Mouse (Mus musculus) midbrain, embryonic 15.5 days (tissue): ENCODE data around the gene Ccne1. TPM values are rescaled to one million over a fixed set of nuclear protein-coding genes. Genes with fewer than 3 reads are reported as not detected.
A peak's percentile ranks its signal among the peaks of the same experiment; 100 is the strongest.
"Not testable (repeated sequence)": the region's sequence is repeated elsewhere in the genome, so short reads cannot be mapped to it uniquely, and the experiment has no call there.

ENCODE experiments used
- ATAC-seq: fragments of 200-750 bp; cut with Nextera tagmentation; replicated peaks from 2 replicates; pipeline ENCODE4 v1.8.0; 2017; ENCODE audit warnings: moderate TSS enrichment
- H3K27ac ChIP-seq: fragments of 300-500 bp; sonication (generic); 2 replicates; pipeline ENCODE4 v1.5.1; 2015; ENCODE audit warnings: mild to moderate bottlenecking, inconsistent platforms
- H3K27me3 ChIP-seq: fragments of 300-500 bp; sonication (generic); replicated peaks from 2 replicates; pipeline ENCODE4 v1.6.1; 2015; ENCODE audit warnings: inconsistent platforms
- H3K36me3 ChIP-seq: fragments of 300-500 bp; sonication (generic); replicated peaks from 2 replicates; pipeline ENCODE4 v1.6.1; 2015; ENCODE audit warnings: inconsistent platforms
- H3K4me1 ChIP-seq: fragments of 300-500 bp; sonication (generic); 2 replicates; pipeline ENCODE4 v1.6.1; 2015; ENCODE audit warnings: inconsistent platforms
- H3K4me2 ChIP-seq: fragments of 300-500 bp; sonication (generic); 2 replicates; pipeline ENCODE4 v1.6.1; 2015; ENCODE audit warnings: inconsistent platforms, mild to moderate bottlenecking, moderate library complexity
- H3K4me3 ChIP-seq: fragments of 300-500 bp; sonication (generic); 2 replicates; pipeline ENCODE4 v1.5.1; 2015; ENCODE audit warnings: mild to moderate bottlenecking, inconsistent platforms
- H3K9ac ChIP-seq: fragments of 300-500 bp; sonication (generic); 2 replicates; pipeline ENCODE4 v1.6.1; 2015; ENCODE audit warnings: mild to moderate bottlenecking, inconsistent platforms
- H3K9me3 ChIP-seq: fragments of 300-500 bp; sonication (generic); 2 replicates; pipeline ENCODE4 v1.6.1; 2016; ENCODE audit warnings: inconsistent platforms
- WGBS: fragments of 180-500 bp; shearing (Covaris S2); methylation state at CpG from one replicate; pipeline ENCODE4 v1.1.7; 2015; ENCODE audit warnings: mixed read lengths; 5-methylcytosine and 5-hydroxymethylcytosine counted together
- polyA plus RNA-seq: library from polyadenylated mRNA; unstranded; fragments of >200 nt; fragmentation: Nextera tagmentation; extraction: Ambion mirVana; gene quantifications from 2 replicates; pipeline ENCODE4 v1.2.1, GENCODE M21; 2015

The Ccne1 gene
- polyA plus RNA-seq, 1 experiment from 2014 or later, result 11.6 TPM

DNA sequence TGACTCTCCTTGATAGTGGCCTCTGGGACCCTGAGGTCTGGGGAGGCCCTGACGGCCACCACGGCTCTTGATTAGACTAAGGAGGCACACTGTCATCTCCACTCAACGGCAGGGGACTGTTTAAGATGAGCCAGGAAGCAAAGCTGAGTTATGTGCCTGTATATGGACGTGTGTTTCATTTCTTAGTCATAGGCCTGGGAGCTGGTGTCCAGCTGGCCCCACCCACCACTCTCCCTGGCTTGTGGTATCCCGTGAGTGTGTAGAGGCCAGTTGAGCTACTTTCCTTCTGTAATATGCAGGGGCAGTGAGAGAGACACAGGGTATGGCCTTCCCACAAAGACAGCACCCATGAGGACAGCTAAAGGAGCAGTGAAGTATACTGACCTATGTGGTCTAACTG is 20.9 kb upstream of the Ccne1 start:
- H3K36me3 ChIP-seq, H3K27ac ChIP-seq, H3K9ac ChIP-seq, H3K9me3 ChIP-seq, H3K4me2 ChIP-seq, ATAC-seq, H3K27me3 ChIP-seq, H3K4me1 ChIP-seq, H3K4me3 ChIP-seq: not testable (repeated sequence)
- 65% methylated on average over 5 of the region's 5 CpGs for WGBS

DNA sequence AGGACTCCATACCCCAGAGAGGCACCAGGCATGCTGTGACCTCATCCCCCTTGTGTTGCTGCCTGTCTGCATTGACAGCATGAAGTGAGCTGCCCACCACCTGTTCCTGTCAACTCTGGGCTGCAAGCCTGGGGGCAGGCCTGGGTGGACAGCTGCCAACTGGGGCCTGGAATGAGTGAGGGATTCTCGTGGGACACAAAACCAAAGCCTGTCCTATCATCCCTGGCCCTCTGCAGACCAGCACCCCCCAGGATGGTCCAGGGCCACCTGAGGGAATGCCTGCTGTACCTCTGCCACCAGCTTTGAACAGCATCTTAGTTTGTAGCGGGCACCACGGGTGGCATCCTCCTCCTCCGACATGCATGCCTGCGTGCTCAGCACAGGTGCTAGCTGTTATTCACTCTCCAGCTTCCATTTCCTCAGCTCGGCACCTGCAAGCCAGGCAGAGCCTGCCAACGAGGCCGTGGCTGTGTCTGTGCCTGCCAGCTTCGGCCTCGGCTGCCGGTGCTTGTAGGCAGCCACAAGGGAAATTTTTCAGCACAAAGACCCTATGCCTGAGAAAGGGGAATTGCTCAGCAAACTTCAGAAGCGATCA is 18.3 kb upstream of the Ccne1 start:
- H3K4me3 ChIP-seq, result no peak overlapping the region
- peaks cover 3% of the 10 kb centered on the region; the same call in 1 of the 2 replicates for H3K4me1 ChIP-seq
- no peaks in the 10 kb centered on the region for H3K36me3 ChIP-seq
- H3K9ac ChIP-seq, result no peak overlapping the region
- H3K9me3 ChIP-seq, result no peaks in the 10 kb centered on the region
- 66% methylated on average over 12 of the region's 12 CpGs for WGBS
- H3K4me2 ChIP-seq, result no peak overlapping the region
- no peaks in the 10 kb centered on the region for H3K27me3 ChIP-seq
- no peak overlapping the region for H3K27ac ChIP-seq
- no peak for ATAC-seq

DNA sequence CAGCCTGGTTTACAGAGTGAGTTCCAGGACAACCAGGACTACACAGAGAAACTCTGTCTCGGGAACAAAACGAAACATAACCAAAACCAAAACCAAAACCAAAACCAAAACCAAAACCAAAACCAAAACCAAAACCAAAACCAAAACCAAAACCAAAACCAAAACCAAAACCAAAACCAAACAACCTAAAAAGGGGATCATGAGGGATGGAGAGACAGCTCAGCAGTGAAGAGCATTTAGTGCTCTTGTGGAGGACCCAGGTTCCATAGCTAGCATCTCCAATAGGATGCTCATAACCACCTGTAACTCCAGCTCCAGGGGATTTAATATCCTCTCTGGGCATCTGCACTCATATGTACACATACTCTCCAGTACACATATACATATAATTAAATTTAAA is 16.8 kb upstream of the Ccne1 start:
- WGBS, result 93% methylated on average over 2 of the region's 2 CpGs
- not testable (repeated sequence) for H3K4me2 ChIP-seq, H3K4me3 ChIP-seq, ATAC-seq, H3K9ac ChIP-seq, H3K9me3 ChIP-seq, H3K36me3 ChIP-seq, H3K4me1 ChIP-seq, H3K27me3 ChIP-seq, H3K27ac ChIP-seq

DNA sequence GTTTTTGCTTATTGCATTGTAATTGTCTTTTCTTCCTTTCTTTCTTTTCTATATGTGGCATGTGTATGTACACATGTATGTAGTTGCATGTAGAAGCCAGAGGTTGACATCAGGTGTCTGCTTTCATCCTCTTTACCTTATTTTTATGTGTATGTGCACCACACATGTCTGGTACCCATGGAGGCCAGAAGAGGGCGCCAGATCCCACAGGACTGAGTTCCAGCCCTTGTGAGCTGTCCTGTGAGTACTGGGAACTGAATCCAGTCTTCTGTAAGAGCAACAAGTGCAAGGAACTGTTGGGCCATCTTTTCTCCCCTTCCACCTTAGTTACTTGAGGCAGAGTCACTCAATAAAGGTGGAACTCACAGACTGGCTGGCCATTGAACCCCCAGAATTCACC is 11.3 kb upstream of the Ccne1 start:
- no peak overlapping the region for H3K4me2 ChIP-seq
- no peaks in the 10 kb centered on the region for H3K4me1 ChIP-seq
- 9% methylated on average over 1 of the region's 1 CpGs for WGBS
- H3K4me3 ChIP-seq, result no peak overlapping the region
- H3K9me3 ChIP-seq, result no peaks in the 10 kb centered on the region
- no peaks in the 10 kb centered on the region for H3K27me3 ChIP-seq
- no peak for ATAC-seq
- H3K36me3 ChIP-seq, result no peaks in the 10 kb centered on the region
- no peak overlapping the region for H3K9ac ChIP-seq
- no peak overlapping the region for H3K27ac ChIP-seq

DNA sequence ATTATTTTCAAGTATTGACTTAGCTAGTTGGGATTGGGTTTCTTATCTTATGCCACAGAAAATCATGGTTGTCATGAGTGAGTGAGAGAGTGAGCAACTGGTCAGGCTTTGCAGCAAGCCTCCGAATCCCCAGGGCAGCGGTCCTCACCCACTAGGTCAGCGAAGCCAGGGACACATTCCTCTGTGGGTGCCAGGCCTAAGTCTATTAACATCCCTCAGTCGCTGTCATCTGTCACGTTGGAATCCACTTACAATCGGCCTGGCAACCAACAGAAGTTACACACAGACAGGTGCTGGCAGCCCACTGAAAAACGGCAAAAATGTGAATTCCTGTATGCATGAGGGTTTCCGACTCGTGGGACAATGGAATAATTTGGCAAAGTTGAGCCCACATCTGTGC is 5.1 kb upstream of the Ccne1 start:
- Histone ChIP-seq H3K4me2 (no peak overlapping the region), H3K27ac (no peak overlapping the region), H3K27me3 (0 out of 2 replicates have a peak, but pooled peaks cover 3% of the 10 kb centered on the region), H3K36me3 (no peaks in the 10 kb centered on the region), H3K4me1 (peaks cover 6% of the 10 kb centered on the region; the same call in 1 of the 2 replicates), H3K4me3 (no peak overlapping the region), H3K9me3 (no peaks in the 10 kb centered on the region), H3K9ac (no peak overlapping the region)
- no peak for ATAC-seq
- 84% methylated on average over 9 of the region's 9 CpGs for WGBS

DNA sequence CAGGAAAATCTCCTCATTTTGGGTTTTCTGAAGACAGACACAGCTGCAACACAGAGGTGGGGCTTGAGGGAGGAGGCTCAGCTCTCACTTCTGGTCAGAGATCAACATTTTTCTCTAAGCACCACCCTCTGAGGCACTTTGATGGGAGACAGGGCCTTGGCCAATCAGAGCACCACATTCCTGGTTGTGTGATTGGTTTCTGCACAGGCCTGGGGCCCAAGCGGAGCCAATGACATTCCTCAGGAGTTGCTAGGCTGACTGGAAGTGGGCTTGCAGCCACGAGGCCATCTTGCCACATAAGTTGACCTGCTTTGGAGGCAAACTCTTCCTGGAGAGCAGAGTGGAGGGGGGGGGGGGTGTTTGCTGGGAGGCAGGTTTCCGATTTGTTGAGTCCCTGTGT is 4.7 kb upstream of the Ccne1 start:
- Histone ChIP-seq H3K27me3 (0 out of 2 replicates have a peak, but pooled peaks cover 3% of the 10 kb centered on the region), H3K36me3 (no peaks in the 10 kb centered on the region), H3K4me1 (peaks cover 6% of the 10 kb centered on the region; the same call in 1 of the 2 replicates), H3K4me2 (no peak overlapping the region), H3K4me3 (no peak overlapping the region), H3K9ac (no peak overlapping the region), H3K9me3 (no peaks in the 10 kb centered on the region), H3K27ac (no peak overlapping the region)
- ATAC-seq, result no peak
- 47% methylated on average over 3 of the region's 3 CpGs for WGBS

DNA sequence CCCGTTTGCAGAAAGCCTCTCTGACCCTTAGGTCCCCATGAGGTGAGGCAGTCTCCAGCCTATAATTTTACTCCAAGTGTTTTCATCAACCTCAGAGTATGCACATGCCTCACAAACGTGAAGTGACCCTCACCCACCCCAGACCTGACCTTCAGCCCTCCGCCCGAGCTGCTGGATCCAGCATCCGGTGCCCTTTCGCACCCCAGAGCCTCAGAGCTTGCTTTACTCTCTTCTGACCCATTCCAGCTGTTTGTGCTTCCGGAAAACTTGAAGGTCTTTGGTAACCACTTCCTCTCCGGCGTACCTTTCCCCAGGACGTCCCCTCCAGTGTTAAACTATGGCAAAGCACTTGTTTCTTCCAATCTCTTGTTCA is 912 bp upstream of the Ccne1 start:
- Histone ChIP-seq H3K4me1 (peaks cover 12% of the 10 kb centered on the region; the same call in 1 of the 2 replicates), H3K27me3 (0 out of 2 replicates have a peak, but pooled peaks cover 3% of the 10 kb centered on the region), H3K9me3 (no peaks in the 10 kb centered on the region), H3K4me2 (peak overlapping the region; percentile 93), H3K36me3 (no peaks in the 10 kb centered on the region), H3K9ac (peak overlapping the region; percentile 58), H3K4me3 (peak overlapping the region; percentile 55), H3K27ac (no peak overlapping the region)
- 32% methylated on average over 10 of the region's 10 CpGs for WGBS
- ATAC-seq, result no peak; the same call in 1 of the 2 replicates

DNA sequence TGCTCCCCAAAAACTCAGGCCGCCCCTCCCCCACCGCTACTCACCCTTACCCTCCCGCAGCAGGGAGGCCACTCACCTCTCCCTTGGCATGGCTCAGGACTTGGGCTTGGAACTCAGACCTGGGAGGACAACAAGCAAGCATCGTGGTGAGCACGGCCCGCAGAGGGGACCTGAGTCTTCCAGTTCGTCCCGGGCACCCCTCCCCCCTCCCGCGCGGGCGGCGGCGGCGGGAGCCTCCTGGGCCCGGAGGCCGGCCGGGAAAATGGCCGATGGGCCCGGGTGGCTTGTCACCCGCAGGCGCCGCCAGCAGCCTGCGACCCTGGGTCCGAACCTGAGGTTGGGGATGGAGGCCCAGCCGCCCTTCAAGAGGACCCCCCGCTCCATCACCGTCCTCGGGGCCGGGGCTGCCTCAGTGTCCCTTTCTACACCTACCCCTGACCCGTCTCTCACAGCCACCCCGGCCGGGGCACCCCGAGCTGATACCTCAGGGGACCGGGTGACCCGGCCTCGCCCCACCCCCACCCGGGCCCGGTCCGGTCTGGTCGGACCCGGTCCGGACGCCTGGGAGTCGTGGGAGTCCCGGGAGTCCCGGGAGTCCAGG is 523 bp downstream of the Ccne1 start:
- peaks cover 12% of the 10 kb centered on the region; the same call in 1 of the 2 replicates for H3K4me1 ChIP-seq
- H3K4me3 ChIP-seq, result peak overlapping the region; percentile 55
- H3K27me3 ChIP-seq, result 0 out of 2 replicates have a peak, but pooled peaks cover 3% of the 10 kb centered on the region
- H3K27ac ChIP-seq, result no peak overlapping the region
- H3K36me3 ChIP-seq, result no peaks in the 10 kb centered on the region
- ATAC-seq, result peak; percentile 63
- no peaks in the 10 kb centered on the region for H3K9me3 ChIP-seq
- peak overlapping the region; percentile 58 for H3K9ac ChIP-seq
- WGBS, result under 1% methylated on average over 47 of the region's 47 CpGs
- H3K4me2 ChIP-seq, result peak overlapping the region; percentile 93

DNA sequence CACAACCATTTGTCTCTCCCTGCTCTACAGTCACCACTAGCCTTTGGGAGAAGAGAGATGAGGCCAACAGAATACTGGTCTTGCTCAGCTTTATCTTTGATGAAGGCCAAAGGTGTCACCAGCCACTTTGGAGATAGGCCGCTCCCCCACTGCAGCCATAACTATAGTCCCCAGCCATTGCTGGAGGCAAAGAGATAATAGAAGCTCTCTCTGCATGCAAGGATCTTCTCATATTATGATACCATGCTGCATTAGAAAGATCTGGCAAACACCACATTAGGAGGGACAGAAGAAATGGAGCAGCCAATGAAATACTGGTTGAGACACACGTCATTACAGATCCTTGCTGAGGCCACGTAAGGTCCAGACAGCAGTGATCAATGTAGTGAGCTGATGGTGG is 2.0 kb downstream of the Ccne1 start:
- 92% methylated on average over 3 of the region's 3 CpGs for WGBS
- Histone ChIP-seq H3K36me3 (no peaks in the 10 kb centered on the region), H3K4me1 (peaks cover 12% of the 10 kb centered on the region; the same call in 1 of the 2 replicates), H3K27ac (no peak overlapping the region), H3K9me3 (no peaks in the 10 kb centered on the region), H3K27me3 (0 out of 2 replicates have a peak, but pooled peaks cover 3% of the 10 kb centered on the region), H3K4me3 (no peak overlapping the region), H3K4me2 (no peak overlapping the region), H3K9ac (no peak overlapping the region)
- no peak for ATAC-seq

DNA sequence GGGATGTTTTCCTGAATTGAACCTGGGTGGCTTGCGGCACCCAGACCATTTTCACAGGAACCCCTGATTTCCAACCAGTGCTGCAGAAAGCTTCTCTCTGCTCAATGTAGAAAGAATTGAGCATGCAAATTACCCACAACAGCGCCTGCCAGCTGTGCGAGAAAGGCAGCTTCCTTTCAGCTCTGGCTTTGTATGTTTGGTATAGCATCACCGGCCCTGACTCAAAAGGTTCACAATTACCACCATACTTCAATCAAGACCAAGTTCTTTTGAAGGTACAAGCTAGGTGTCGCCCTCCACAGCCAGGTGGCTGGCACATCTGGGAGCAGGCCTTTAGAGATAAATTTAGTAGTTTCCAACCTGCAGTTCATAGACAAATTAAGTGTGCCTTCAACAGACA is 3.2 kb downstream of the Ccne1 start:
- H3K36me3 ChIP-seq, result no peaks in the 10 kb centered on the region
- H3K27ac ChIP-seq, result no peak overlapping the region
- 0 out of 2 replicates have a peak, but pooled peaks cover 3% of the 10 kb centered on the region for H3K27me3 ChIP-seq
- WGBS, result 58% methylated on average over 5 of the region's 5 CpGs
- H3K4me1 ChIP-seq, result peaks cover 12% of the 10 kb centered on the region; the same call in 1 of the 2 replicates
- no peak overlapping the region for H3K4me3 ChIP-seq
- no peak overlapping the region for H3K9ac ChIP-seq
- no peak for ATAC-seq
- no peak overlapping the region for H3K4me2 ChIP-seq
- H3K9me3 ChIP-seq, result no peaks in the 10 kb centered on the region

DNA sequence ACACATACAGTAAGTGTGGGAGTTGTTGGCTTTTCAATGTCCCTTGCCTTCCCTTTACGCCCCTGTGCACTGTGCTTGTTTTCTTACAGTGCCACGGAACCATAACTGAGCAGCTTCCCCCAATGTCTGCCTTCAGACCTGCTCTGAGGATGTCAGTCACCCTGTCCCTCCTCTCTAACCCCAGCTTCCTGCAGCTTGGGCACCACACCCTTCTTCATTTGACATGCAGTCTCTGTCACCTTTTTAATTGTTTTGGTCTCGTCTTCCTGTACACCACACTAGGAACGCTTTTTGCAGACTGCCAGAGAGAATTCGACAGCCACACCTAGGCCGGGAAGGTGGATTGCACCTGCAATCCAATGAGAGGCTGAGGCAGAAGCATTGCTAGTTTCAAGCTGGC is 13.0 kb downstream of the Ccne1 start:
- Histone ChIP-seq H3K9me3 (no peaks in the 10 kb centered on the region), H3K36me3 (0 out of 2 replicates have a peak, but pooled peaks cover 3% of the 10 kb centered on the region), H3K9ac (no peak overlapping the region), H3K4me2 (no peak overlapping the region), H3K4me1 (no peaks in the 10 kb centered on the region), H3K4me3 (no peak overlapping the region), H3K27me3 (no peaks in the 10 kb centered on the region), H3K27ac (no peak overlapping the region)
- no peak for ATAC-seq
- 88% methylated on average over 6 of the region's 6 CpGs for WGBS

DNA sequence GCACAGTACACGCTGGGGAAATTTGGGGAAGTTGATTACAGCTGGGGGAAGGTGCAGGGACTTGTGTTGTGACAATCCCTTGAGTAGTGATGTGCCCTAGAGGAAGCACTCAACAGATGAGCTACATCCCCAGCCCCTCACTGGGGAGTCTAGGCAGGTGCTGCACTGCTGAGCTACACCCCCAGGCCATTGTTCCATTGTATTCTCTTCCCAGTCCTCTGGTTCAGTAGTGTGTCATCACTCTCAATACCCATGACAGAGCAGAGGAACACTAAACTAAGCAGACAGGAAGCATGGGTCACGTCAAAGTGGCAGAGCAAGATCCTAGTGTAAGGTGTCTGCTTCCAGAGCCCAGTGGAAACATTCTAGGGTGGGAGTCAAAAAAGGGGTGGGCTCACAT is 14.2 kb downstream of the Ccne1 start:
- H3K9ac ChIP-seq, result no peak overlapping the region
- no peak overlapping the region for H3K27ac ChIP-seq
- WGBS, result 58% methylated on average over 2 of the region's 2 CpGs
- H3K4me3 ChIP-seq, result no peak overlapping the region
- H3K4me1 ChIP-seq, result no peaks in the 10 kb centered on the region
- no peaks in the 10 kb centered on the region for H3K27me3 ChIP-seq
- H3K4me2 ChIP-seq, result no peak overlapping the region
- H3K9me3 ChIP-seq, result no peaks in the 10 kb centered on the region
- no peaks in the 10 kb centered on the region for H3K36me3 ChIP-seq
- ATAC-seq, result no peak
